Mouse (Mus musculus) midbrain, embryonic 10.5 days (tissue): ENCODE data around the gene Ceacam19. TPM values are rescaled to one million over a fixed set of nuclear protein-coding genes. Genes with fewer than 3 reads are reported as not detected.

Experiments used
- DNase-seq: peaks from one replicate; pipeline ENCODE4 v3.0.0-alpha.2; 2017; ENCODE audit warnings: low spot score
- H3K27ac ChIP-seq: fragments of 300-500 bp; sonication (generic); replicated peaks from 2 replicates; pipeline ENCODE4 v1.5.1; 2016; ENCODE audit warnings: mild to moderate bottlenecking
- H3K27me3 ChIP-seq: fragments of 300-500 bp; sonication (generic); 2 replicates; pipeline ENCODE4 v1.6.1; 2016; ENCODE audit warnings: low read depth, mild to moderate bottlenecking; ENCODE audit not compliant: poor library complexity, severe bottlenecking
- H3K36me3 ChIP-seq: fragments of 300-500 bp; sonication (generic); 2 replicates; pipeline ENCODE4 v1.6.1; 2016; ENCODE audit warnings: mild to moderate bottlenecking, moderate library complexity
- H3K4me1 ChIP-seq: fragments of 300-500 bp; sonication (generic); 2 replicates; pipeline ENCODE4 v1.6.1; 2016
- H3K4me3 ChIP-seq: fragments of 300-500 bp; sonication (generic); 2 replicates; pipeline ENCODE4 v1.5.1; 2016; ENCODE audit warnings: mild to moderate bottlenecking, moderate library complexity
- H3K9me3 ChIP-seq: fragments of 300-500 bp; sonication (generic); replicated peaks from 2 replicates; pipeline ENCODE4 v1.6.1; 2016; ENCODE audit warnings: mild to moderate bottlenecking
- WGBS: fragments of 180-500 bp; shearing (Covaris S2); methylation state at CpG from one replicate; pipeline ENCODE4 v1.1.7; 2016; 5-methylcytosine and 5-hydroxymethylcytosine counted together
- polyA plus RNA-seq: library from polyadenylated mRNA; unstranded; fragments of >200 nt; fragmentation: Nextera tagmentation; extraction: Ambion mirVana; gene quantifications from 2 replicates; pipeline ENCODE4 v1.2.1, GENCODE M21; 2016

The Ceacam19 gene
- polyA plus RNA-seq, 1 experiment from 2014 or later = not detected

DNA sequence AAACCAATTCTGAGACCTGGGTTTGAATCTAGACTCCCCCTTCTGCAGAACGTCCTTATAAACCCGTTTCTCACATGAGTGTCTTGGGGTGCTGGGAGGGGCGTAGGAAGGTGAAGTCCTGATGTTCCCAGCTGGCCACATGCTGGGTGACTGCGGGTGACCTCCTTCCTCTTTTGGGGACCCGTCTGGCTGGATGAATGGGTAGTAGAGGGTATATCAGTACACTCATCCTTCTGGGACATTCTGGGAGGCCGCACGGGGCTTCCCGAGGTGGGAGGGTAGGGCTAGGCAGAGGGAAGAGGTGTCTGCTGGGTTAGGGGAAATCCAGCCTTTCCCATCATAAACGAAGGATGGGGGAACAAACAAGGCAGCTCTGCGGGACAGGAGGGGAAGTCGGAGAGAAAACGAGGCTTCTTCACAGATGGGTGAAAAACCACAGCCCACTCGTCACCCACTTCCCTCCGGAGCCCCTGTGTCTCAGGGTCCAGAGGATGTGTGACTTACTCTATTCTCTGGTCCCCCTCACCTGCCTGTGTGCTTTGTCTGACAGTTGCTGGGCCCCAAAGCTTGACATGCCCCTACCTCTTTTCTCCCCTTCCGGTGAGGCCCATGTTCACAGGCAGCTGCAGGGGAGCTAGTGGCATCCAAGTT, 43.1 kb downstream of the Ceacam19 start:
- Histone ChIP-seq H3K36me3 (no peaks in the 10 kb centered on the region), H3K27me3 (peaks cover 60% of the 10 kb centered on the region), H3K9me3 (0 out of 2 replicates have a peak, but pooled peaks cover 3% of the 10 kb centered on the region), H3K4me3 (no peak overlapping the region), H3K27ac (no peak overlapping the region), H3K4me1 (peaks cover 17% of the 10 kb centered on the region)
- 70% methylated on average over 15 of the region's 15 CpGs for WGBS
- DNase-seq = no peak

DNA sequence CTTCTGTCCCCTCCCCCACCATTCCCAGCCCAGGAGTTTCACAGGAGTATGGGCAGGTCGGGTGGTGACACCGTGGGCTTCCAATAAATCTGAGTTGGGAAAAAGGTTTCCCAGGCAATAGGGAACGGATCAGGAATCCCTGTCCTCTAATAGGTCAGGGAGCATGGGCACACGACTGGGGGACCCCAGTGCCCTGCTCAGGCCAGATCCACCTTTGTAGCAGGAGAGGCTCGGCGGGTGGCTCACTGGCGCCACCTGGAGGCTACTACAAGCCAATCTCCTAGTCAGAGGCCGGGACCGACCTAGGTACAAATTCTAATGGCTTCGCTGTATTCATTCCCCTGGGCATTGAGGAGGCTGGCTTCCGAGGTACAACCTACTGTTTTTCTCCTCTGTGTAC, 44.2 kb downstream of the Ceacam19 start:
- WGBS = 2% methylated on average over 11 of the region's 11 CpGs
- Histone ChIP-seq H3K4me3 (no peak overlapping the region), H3K4me1 (peaks cover 17% of the 10 kb centered on the region), H3K9me3 (0 out of 2 replicates have a peak, but pooled peaks cover 3% of the 10 kb centered on the region), H3K27ac (no peak overlapping the region), H3K36me3 (no peaks in the 10 kb centered on the region), H3K27me3 (peaks cover 56% of the 10 kb centered on the region)
- peak; percentile 73 for DNase-seq

DNA sequence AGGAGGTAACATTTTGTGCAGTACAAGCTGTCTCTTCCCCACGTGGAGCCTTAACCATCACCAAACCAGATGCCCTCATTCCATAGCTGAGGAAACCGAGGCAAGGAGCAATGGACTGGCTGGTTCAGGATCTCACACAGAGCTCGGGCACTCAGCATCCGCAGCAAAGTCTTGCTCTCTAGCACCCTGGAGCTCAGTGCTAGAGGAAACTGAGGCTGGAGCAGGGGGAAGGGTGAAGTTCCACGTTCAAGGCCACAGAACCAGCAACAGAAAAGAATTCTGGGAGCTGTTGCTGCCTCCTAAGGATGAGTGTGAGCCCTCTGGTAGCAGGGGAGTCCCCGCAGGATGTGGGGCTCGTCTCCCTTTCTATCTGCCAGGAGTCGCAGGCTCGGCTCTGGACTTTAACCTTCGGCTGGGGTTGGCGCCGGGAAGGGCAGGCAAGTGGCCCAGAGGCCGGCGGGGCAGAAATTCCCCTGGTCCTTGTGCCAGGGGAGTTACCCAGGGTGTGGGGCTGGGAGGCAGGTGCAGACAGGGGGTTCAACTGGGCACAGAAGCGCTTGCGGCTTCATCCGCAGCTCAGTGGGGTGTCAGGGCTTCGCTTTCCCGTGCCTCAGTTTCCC, 44.8 kb downstream of the Ceacam19 start:
- Histone ChIP-seq H3K27me3 (peaks cover 50% of the 10 kb centered on the region), H3K4me3 (no peak overlapping the region), H3K4me1 (peaks cover 17% of the 10 kb centered on the region), H3K27ac (no peak overlapping the region), H3K9me3 (0 out of 2 replicates have a peak, but pooled peaks cover 3% of the 10 kb centered on the region), H3K36me3 (no peaks in the 10 kb centered on the region)
- no peak for DNase-seq
- WGBS = 33% methylated on average over 19 of the region's 19 CpGs

DNA sequence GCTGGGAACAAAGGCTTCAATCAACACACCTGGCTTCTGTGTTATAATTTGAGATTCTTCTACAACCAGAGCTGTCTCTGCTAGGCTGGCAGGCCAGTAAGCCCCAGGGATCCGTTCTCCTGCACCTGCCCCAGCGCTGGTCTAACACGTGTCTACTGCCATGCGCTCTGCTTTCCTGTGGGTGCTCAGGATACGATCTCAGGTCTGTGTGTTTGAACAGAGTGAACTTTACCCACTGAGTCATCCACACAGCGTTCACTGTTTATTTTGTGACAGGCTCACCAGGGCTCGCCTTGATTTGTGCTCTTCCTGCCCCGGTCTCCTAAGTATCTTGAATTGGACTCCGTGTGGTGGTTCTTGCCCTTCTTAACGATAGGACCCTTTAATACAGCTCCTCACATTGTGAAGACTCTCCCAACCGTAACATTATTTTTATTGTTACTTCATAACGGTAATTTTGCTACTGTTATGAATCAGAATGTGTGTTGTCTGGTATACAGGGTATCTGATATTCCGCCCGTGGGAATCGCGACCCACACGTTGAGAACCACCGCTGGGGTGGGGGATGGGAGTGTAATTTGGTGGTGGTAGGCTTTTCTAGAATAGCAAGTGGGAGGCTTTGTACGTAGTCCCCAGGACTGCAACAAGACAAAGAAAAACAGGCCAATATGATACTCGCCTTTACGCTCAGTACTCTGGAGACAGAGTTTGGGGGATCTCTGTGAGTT, 45.9 kb downstream of the Ceacam19 start:
- Histone ChIP-seq H3K4me3 (no peak overlapping the region), H3K36me3 (no peaks in the 10 kb centered on the region), H3K27ac (no peak overlapping the region), H3K9me3 (0 out of 2 replicates have a peak, but pooled peaks cover 3% of the 10 kb centered on the region), H3K4me1 (peaks cover 8% of the 10 kb centered on the region), H3K27me3 (peaks cover 39% of the 10 kb centered on the region)
- DNase-seq = no peak
- 89% methylated on average over 21 of the region's 21 CpGs for WGBS

DNA sequence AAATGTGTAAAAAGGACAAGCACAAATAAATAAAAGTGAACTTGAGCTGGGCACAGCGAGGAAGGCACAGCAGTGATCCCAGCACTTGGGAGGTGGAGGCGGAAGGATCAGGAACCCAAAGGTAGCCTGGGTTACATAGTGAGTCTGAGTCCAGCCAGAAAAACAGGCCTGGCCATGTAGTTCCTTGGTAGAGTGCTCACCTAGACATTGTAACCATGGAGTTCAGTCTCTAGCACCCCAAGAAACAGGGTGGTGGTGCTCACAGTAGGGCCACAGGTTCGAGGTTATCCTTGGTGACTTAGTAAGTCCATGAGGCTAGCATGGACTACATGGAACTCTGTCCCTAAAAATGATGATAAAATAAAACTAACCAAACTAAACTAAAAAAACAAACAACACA, 46.8 kb downstream of the Ceacam19 start:
- 0 out of 2 replicates have a peak, but pooled peaks cover 5% of the 10 kb centered on the region for H3K9me3 ChIP-seq
- H3K4me3 ChIP-seq = no peak overlapping the region
- DNase-seq = no peak
- peaks cover 35% of the 10 kb centered on the region for H3K27me3 ChIP-seq
- 80% methylated on average over 3 of the region's 3 CpGs for WGBS
- H3K4me1 ChIP-seq = peaks cover 8% of the 10 kb centered on the region
- no peaks in the 10 kb centered on the region for H3K36me3 ChIP-seq
- H3K27ac ChIP-seq = no peak overlapping the region

DNA sequence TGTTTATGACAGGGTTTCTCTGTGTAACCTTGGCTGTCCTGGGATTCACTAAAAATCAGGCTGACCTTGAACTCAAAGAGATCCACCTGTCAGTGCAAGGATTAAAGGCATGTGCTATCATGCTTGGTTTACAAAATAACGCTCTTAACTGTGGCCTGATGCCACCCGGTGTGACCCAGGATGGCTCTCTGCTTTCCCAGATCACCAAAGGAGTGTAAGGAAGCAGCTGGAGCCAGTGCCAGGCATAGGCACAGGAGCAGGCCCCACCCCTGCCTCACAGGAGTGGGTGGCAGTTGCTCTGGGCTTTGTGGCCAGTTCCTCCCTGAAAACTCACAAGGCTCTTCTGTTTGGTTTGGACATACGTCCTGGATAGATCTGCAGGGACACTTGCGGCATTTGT, 47.4 kb downstream of the Ceacam19 start:
- Histone ChIP-seq H3K27me3 (peaks cover 31% of the 10 kb centered on the region), H3K4me3 (no peak overlapping the region), H3K4me1 (peaks cover 8% of the 10 kb centered on the region), H3K9me3 (0 out of 2 replicates have a peak, but pooled peaks cover 3% of the 10 kb centered on the region), H3K27ac (no peak overlapping the region), H3K36me3 (no peaks in the 10 kb centered on the region)
- WGBS = 84% methylated on average over 4 of the region's 4 CpGs
- no peak for DNase-seq

DNA sequence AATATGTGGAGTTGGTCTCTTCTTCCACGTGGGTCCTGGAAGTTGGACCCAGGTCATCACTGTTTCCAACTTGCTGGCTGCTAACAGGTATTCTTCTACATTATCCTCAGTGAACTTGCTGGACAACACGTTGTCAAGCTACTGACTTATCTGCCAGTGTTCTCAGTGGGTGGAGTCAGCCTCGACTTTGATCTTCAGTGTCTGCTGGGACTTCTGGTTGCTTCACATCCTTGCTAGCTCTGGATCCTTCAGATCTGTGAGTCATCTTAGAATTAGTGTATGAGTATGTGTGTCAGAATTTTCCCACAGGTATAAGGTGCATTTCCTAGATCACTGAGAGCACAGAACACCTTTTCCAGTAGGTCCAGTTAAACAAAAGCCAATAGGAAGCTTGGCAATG, 50.9 kb downstream of the Ceacam19 start:
- Histone ChIP-seq H3K36me3 (no peaks in the 10 kb centered on the region), H3K27me3 (0 out of 2 replicates have a peak, but pooled peaks cover 8% of the 10 kb centered on the region), H3K27ac (no peak overlapping the region), H3K9me3 (0 out of 2 replicates have a peak, but pooled peaks cover 3% of the 10 kb centered on the region), H3K4me1 (no peaks in the 10 kb centered on the region), H3K4me3 (no peak overlapping the region)
- 61% methylated on average over 3 of the region's 3 CpGs for WGBS
- DNase-seq = no peak

DNA sequence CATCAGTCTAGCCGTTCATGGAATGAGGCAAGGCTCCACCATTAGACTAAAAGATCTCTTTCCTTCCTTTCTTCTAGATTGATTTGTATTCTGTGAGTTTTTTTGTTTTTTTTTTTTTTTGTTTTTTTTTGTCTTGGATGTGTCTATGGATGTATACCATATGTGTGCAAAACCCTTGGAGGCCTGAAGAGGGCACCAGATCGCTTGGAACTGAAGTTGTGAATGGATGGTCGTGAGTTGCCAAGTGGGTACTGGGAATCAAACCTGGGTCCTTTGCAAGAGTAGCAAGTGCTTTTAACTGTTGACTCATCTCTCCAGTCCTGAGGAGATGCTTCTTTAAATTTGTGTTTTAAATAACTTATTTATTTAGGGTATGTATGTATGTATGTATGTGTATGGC, 53.7 kb downstream of the Ceacam19 start:
- no peak for DNase-seq
- Histone ChIP-seq H3K4me3 (no peak overlapping the region), H3K27ac (no peak overlapping the region), H3K4me1 (peaks cover 7% of the 10 kb centered on the region), H3K36me3 (no peaks in the 10 kb centered on the region), H3K9me3 (0 out of 2 replicates have a peak, but pooled peaks cover 3% of the 10 kb centered on the region), H3K27me3 (0 out of 2 replicates have a peak, but pooled peaks cover 6% of the 10 kb centered on the region)
- WGBS = 64% methylated on average over 3 of the region's 3 CpGs

DNA sequence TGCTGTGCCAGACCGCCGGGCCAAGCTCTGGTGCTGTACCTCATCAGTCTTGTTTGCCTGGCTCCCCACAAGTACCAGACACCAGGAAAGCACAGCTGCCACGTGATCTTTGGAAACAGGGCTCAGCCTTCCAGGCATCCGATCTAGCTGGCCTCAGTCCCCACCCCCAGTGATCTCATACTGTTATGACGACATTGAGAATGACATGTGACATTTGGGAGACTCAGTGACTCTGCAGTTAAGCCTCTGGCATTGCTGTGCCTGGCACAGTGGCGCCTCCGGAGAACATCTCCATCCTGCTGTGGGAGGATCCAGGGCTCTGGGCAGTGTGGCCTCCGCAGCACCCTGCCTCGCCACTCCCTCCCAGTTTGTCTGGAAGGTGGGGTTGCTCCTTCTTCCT, 55.9 kb downstream of the Ceacam19 start:
- no peak for DNase-seq
- Histone ChIP-seq H3K4me3 (no peak overlapping the region), H3K9me3 (0 out of 2 replicates have a peak, but pooled peaks cover 3% of the 10 kb centered on the region), H3K27me3 (peaks cover 8% of the 10 kb centered on the region; the same call in 1 of the 2 replicates), H3K27ac (no peak overlapping the region), H3K4me1 (peaks cover 7% of the 10 kb centered on the region), H3K36me3 (no peaks in the 10 kb centered on the region)
- WGBS = 64% methylated on average over 9 of the region's 9 CpGs

DNA sequence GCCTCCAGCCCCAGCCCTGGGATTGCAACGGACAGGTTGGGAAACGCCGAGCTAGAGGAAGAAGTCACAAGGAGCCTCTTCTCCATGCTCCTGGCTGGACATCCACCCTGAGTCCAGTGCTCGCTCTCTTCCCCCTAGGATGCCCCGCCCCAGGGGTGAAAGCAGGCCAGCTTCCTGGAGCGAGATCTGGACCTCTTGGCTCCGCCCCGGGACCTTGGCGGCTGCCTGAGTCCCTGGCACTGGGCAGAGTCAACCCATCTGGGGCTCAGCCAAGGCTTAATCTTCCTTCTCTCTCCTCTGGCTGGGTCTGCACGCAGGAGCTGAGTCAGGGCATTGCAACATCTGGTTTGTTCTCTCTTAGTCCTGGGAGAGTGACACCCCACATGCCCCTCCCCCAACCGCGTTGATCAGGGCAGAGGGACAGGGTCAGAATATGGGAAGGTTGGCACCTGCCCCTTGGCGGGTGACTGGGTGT, 57.0 kb downstream of the Ceacam19 start:
- no peak overlapping the region for H3K4me3 ChIP-seq
- H3K27ac ChIP-seq = no peak overlapping the region
- WGBS = 33% methylated on average over 13 of the region's 13 CpGs
- H3K9me3 ChIP-seq = no peaks in the 10 kb centered on the region
- no peaks in the 10 kb centered on the region for H3K36me3 ChIP-seq
- peaks cover 7% of the 10 kb centered on the region for H3K4me1 ChIP-seq
- DNase-seq = no peak
- peaks cover 11% of the 10 kb centered on the region; the same call in 1 of the 2 replicates for H3K27me3 ChIP-seq

DNA sequence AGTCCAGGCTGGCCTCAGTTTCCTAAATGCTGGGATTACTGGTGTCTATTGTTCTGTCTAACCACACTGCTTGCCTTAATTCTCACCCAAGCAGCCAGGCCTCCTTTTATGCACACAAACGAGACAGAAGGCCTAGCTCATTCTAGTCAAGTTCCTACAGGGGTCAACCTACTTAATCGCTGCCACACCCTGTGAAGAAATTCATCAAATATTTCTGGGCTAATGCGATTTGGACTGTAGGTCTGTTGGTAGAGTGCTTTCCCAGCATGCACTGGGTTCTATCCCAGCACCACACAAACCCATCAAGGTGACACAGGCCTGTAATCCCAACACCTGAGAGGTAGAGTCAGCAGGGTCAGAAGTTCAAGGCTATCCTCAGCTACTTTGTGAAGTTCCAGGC, 58.1 kb downstream of the Ceacam19 start:
- H3K9me3 ChIP-seq = no peaks in the 10 kb centered on the region
- peaks cover 8% of the 10 kb centered on the region for H3K4me1 ChIP-seq
- peaks cover 18% of the 10 kb centered on the region for H3K27me3 ChIP-seq
- DNase-seq = no peak
- no peaks in the 10 kb centered on the region for H3K36me3 ChIP-seq
- H3K4me3 ChIP-seq = no peak overlapping the region
- WGBS = 85% methylated on average over 3 of the region's 3 CpGs
- no peak overlapping the region for H3K27ac ChIP-seq

DNA sequence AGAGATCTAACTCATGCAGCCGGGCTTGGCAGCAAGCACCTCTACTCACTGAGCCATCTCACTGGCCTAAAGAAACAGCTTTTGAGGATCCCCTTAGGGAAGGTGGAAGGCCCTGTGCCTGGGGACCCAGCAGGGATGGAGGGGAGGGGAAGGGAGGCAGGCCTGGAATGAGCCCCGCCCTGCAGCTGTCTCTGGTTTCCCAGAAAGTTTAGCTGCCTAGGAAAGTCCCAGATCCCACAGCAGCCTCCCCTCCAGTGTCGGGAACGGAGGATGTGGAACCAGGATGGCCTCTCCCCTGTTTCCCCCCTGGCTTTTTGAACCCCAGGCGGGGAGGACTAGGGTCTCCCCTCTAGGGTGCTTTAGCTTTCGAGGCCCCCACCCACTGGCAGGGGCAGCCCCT, 61.0 kb downstream of the Ceacam19 start:
- DNase-seq = no peak
- Histone ChIP-seq H3K27me3 (peaks cover 42% of the 10 kb centered on the region), H3K9me3 (no peaks in the 10 kb centered on the region; the same call in 1 of the 2 replicates), H3K4me3 (no peak overlapping the region), H3K36me3 (no peaks in the 10 kb centered on the region), H3K27ac (no peak overlapping the region), H3K4me1 (peaks cover 33% of the 10 kb centered on the region)
- 39% methylated on average over 6 of the region's 6 CpGs for WGBS
